17 mouse cellular contexts compared by ENCODE assay signal in genomic region chr7:122415904-122416303, GRCm38 (mm10).
DNase-seq lines count a peak whose midpoint lies in the region; ATAC-seq lines count a peak whose summit lies in the region.
"Had no signal": no experiment of that assay in that cellular context is flagged by ENCODE, and none has a peak within 500 bp of the region (broad histone marks: within the 10 kb centered on the region; RNA-seq: fewer than 3 reads in every experiment).

No protein-coding gene starts in this region.

- no peak overlapping the region for H3K4me3 ChIP-seq in hindbrain, embryonic 14.5 days (replicated peaks; ENCODE audit: low read length)
- no peak overlapping the region for H3K4me3 ChIP-seq in hindbrain, embryonic 11.5 days (ENCODE audit: low read depth, low read length)
- no peak overlapping the region for H3K4me3 ChIP-seq in macrophage (ENCODE audit: inconsistent target)
- H3K4me3 ChIP-seq: heart, embryonic 12.5 days; limb, embryonic 13.5 days; liver, embryonic 15.5 days had no signal

- no peaks in the 10 kb centered on the region for H3K79me2 ChIP-seq in macrophage (ENCODE audit: inconsistent target)

- no peak overlapping the region for H3K4me2 ChIP-seq in hindbrain, embryonic 14.5 days (replicated peaks)
- H3K4me2 ChIP-seq in hindbrain, embryonic 11.5 days (replicated peaks; ENCODE audit: low read depth, low read length), result no peak overlapping the region
- H3K4me2 ChIP-seq: heart, embryonic 12.5 days; limb, embryonic 13.5 days; liver, embryonic 15.5 days had no signal

- 56% methylated on average over 12 of the region's 12 CpGs for WGBS in hindbrain, embryonic 14.5 days
- WGBS in hindbrain, embryonic 11.5 days, result 69% methylated on average over 12 of the region's 12 CpGs
- 86% methylated on average over 12 of the region's 12 CpGs for WGBS in macrophage (ENCODE audit: missing documents)

- H3K9me3 ChIP-seq in hindbrain, embryonic 14.5 days (ENCODE audit: control insufficient read depth, low read length), result no peaks in the 10 kb centered on the region
- no peaks in the 10 kb centered on the region for H3K9me3 ChIP-seq in hindbrain, embryonic 11.5 days (ENCODE audit: control insufficient read depth, low read length)
- H3K9me3 ChIP-seq: heart, embryonic 12.5 days; limb, embryonic 13.5 days; liver, embryonic 15.5 days had no signal

- H3K9ac ChIP-seq in hindbrain, embryonic 14.5 days, result no peak overlapping the region
- H3K9ac ChIP-seq in hindbrain, embryonic 11.5 days (ENCODE audit: low read depth, low read length), result no peak overlapping the region
- H3K9ac ChIP-seq: heart, embryonic 12.5 days; limb, embryonic 13.5 days; liver, embryonic 15.5 days had no signal

- no peak overlapping the region for H3K27ac ChIP-seq in hindbrain, embryonic 14.5 days
- no peak overlapping the region for H3K27ac ChIP-seq in hindbrain, embryonic 11.5 days (ENCODE audit: low read depth, low read length)
- H3K27ac ChIP-seq in macrophage, result peak overlapping the region; percentile 36
- H3K27ac ChIP-seq: limb, embryonic 13.5 days; liver, embryonic 15.5 days had no signal

- peaks cover 8% of the 10 kb centered on the region; the same call in 1 of the 2 replicates for H3K4me1 ChIP-seq in hindbrain, embryonic 14.5 days (replicated peaks; ENCODE audit: control insufficient read depth, insufficient read depth, low read length)
- no peaks in the 10 kb centered on the region for H3K4me1 ChIP-seq in hindbrain, embryonic 11.5 days (replicated peaks; ENCODE audit: control insufficient read depth, insufficient read depth, low read length)
- H3K4me1 ChIP-seq: heart, embryonic 12.5 days; limb, embryonic 13.5 days; liver, embryonic 15.5 days had no signal

- no peaks in the 10 kb centered on the region for H3K36me3 ChIP-seq in hindbrain, embryonic 14.5 days (replicated peaks; ENCODE audit: control insufficient read depth, insufficient read depth)
- H3K36me3 ChIP-seq in hindbrain, embryonic 11.5 days (ENCODE audit: control insufficient read depth, insufficient read depth, low read length), result no peaks in the 10 kb centered on the region
- no peaks in the 10 kb centered on the region for H3K36me3 ChIP-seq in macrophage (ENCODE audit: inconsistent target)
- H3K36me3 ChIP-seq: heart, embryonic 12.5 days; limb, embryonic 13.5 days; liver, embryonic 15.5 days had no signal

- peak; percentile 34; the same call in 1 of the 2 replicates for ATAC-seq in hindbrain, embryonic 14.5 days (ENCODE audit: low FRiP score)
- ATAC-seq in hindbrain, embryonic 11.5 days (ENCODE audit: low FRiP score), result no peak

- DNase-seq in hindbrain, embryonic 14.5 days (ENCODE audit: low spot score), result no peak
- no peak for DNase-seq in hindbrain, embryonic 11.5 days (ENCODE audit: low spot score)
- DNase-seq in right cerebral cortex, adult 18-20 months, result peak; percentile 55
- DNase-seq in right cerebral cortex, postnatal 14 days, result no peak
- no peak for DNase-seq in adrenal gland, adult 8-10 months
- DNase-seq in urinary bladder, postnatal 10 days (ENCODE audit: low spot score), result no peak
- DNase-seq: B cell, adult 2 months; cerebellum, postnatal 10 days; heart, postnatal 4 days; kidney, adult 2 months; kidney, postnatal 4 days; lung, postnatal 14 days; thymus, postnatal 36 days had no signal

- H3K27me3 ChIP-seq in hindbrain, embryonic 14.5 days (ENCODE audit: control insufficient read depth, insufficient read depth, low read length), result no peaks in the 10 kb centered on the region
- no peaks in the 10 kb centered on the region for H3K27me3 ChIP-seq in hindbrain, embryonic 11.5 days (ENCODE audit: control insufficient read depth, insufficient read depth, low read length)
- H3K27me3 ChIP-seq: heart, embryonic 12.5 days; limb, embryonic 13.5 days; liver, embryonic 15.5 days had no signal
